9 mouse cellular contexts compared by ENCODE assay signal in the genomic region with DNA sequence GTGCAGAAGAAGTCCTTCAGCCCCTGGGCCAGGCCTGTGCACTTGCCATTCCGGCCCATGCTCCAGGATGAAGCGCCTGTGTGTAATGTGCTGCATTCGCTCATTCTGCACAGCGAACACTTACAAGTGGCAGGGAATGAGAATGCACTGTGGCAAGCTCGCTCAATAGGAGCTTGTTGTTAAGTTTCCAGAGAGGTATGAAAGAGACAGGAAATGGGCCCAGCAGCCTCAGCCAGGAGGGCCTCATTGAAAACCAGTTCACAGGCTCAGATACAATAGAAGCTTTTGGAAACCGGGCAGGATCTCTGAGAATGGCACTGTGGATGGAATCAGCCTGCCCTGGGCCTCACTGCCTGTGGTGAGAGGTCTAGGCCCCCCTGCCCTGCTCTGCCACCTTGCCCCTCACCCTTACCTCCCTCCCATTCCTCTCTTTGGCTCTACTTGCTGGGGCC.
DNase-seq lines count a peak whose midpoint lies in the region; ATAC-seq lines count a peak whose summit lies in the region.
"Had no signal": no experiment of that assay in that cellular context is flagged by ENCODE, and none has a peak within 500 bp of the region (broad histone marks: within the 10 kb centered on the region; RNA-seq: fewer than 3 reads in every experiment).

No protein-coding gene starts in this region.

- 65% methylated on average over 6 of the region's 6 CpGs for WGBS in liver, embryonic 12.5 days (ENCODE audit: insufficient replicate concordance)

- no peaks in the 10 kb centered on the region for H3K4me1 ChIP-seq in liver, embryonic 12.5 days
- H3K4me1 ChIP-seq: embryonic facial prominence, embryonic 12.5 days had no signal

- ATAC-seq in liver, embryonic 12.5 days, result no peak
- no peak for ATAC-seq in granulocyte monocyte progenitor cell, adult 5-6 weeks (replicated peaks; ENCODE audit: poor library complexity, severe bottlenecking)

- H3K4me3 ChIP-seq in liver, embryonic 12.5 days, result no peak overlapping the region
- H3K4me3 ChIP-seq: embryonic facial prominence, embryonic 12.5 days had no signal

- no peaks in the 10 kb centered on the region for H3K9me3 ChIP-seq in liver, embryonic 12.5 days (replicated peaks)
- H3K9me3 ChIP-seq: embryonic facial prominence, embryonic 12.5 days had no signal

- H3K27me3 ChIP-seq in liver, embryonic 12.5 days (replicated peaks), result no peaks in the 10 kb centered on the region
- H3K27me3 ChIP-seq: embryonic facial prominence, embryonic 12.5 days had no signal

- no peak overlapping the region for H3K27ac ChIP-seq in liver, embryonic 12.5 days
- H3K27ac ChIP-seq: embryonic facial prominence, embryonic 12.5 days had no signal

- H3K36me3 ChIP-seq in liver, embryonic 12.5 days, result no peaks in the 10 kb centered on the region
- H3K36me3 ChIP-seq: embryonic facial prominence, embryonic 12.5 days had no signal

- peak; percentile 25 for DNase-seq in thymus, postnatal 4 days
- DNase-seq in thymus, adult 18-20 months, result no peak
- peak; percentile 35 to 60 for DNase-seq in frontal cortex, postnatal 36 days (ENCODE audit: low spot score in 2 of 2)
- peak; percentile 10 for DNase-seq in mesoderm, embryonic 11.5 days (ENCODE audit: low read depth, low spot score)
- DNase-seq in ovary, postnatal 14 days (ENCODE audit: low spot score), result no peak
- no peak for DNase-seq in lung, postnatal 10 days

- H3K4me2 ChIP-seq in liver, embryonic 12.5 days, result no peak overlapping the region
- H3K4me2 ChIP-seq: embryonic facial prominence, embryonic 12.5 days had no signal

- H3K9ac ChIP-seq in liver, embryonic 12.5 days, result no peak overlapping the region
- H3K9ac ChIP-seq: embryonic facial prominence, embryonic 12.5 days had no signal

Comparison
In these comparisons a context has a peak if more than half of its experiments do, and no peak if none do; other contexts are left out.
1. DNase-seq: peak in thymus, postnatal 4 days (single experiment), frontal cortex, postnatal 36 days (2 of 2) and mesoderm, embryonic 11.5 days (single experiment); none in thymus, adult 18-20 months (0 of 2), ovary, postnatal 14 days (single experiment) and lung, postnatal 10 days (single experiment).